Mouse (Mus musculus): Measurements from ENCODE around the gene Nt5e.
"Not testable (repeated sequence)": the region's sequence is repeated elsewhere in the genome, so short reads cannot be mapped to it uniquely, and the experiment has no call there.

The Nt5e gene

GRCm38 (mm10) chr9:88326930-88327901, at the start of gene Nt5e:
Nt5e (plus strand) TSS chr9:88327197.
- DNase-seq = peak; percentile 11 to 27

- DNase-seq = no peak
Measured at GRCm38 (mm10) chr9:88277588-88277987, 49.4 kb upstream of the Nt5e start.

- DNase-seq = no peak
Measured at GRCm38 (mm10) chr9:88279728-88280127, 47.3 kb upstream of the Nt5e start.

GRCm38 (mm10) chr9:88289568-88290168, 37.3 kb upstream of the Nt5e start:
- DNase-seq = no peak

GRCm38 (mm10) chr9:88292836-88293370, 34.1 kb upstream of the Nt5e start:
- DNase-seq = no peak

GRCm38 (mm10) chr9:88295798-88296197, 31.2 kb upstream of the Nt5e start:
- no peak for DNase-seq

GRCm38 (mm10) chr9:88296321-88296720, 30.7 kb upstream of the Nt5e start:
- DNase-seq = no peak

GRCm38 (mm10) chr9:88297244-88297643, 29.8 kb upstream of the Nt5e start:
- not testable (repeated sequence) for DNase-seq

GRCm38 (mm10) chr9:88297871-88298658, 28.9 kb upstream of the Nt5e start:
- DNase-seq = no peak

GRCm38 (mm10) chr9:88307019-88307618, 19.9 kb upstream of the Nt5e start:
- no peak for DNase-seq

GRCm38 (mm10) chr9:88309127-88309526, 17.9 kb upstream of the Nt5e start:
- no peak for DNase-seq

- no peak for DNase-seq
Measured at GRCm38 (mm10) chr9:88319226-88319625, 7.8 kb upstream of the Nt5e start.

- no peak for DNase-seq
Measured at GRCm38 (mm10) chr9:88324616-88325015, 2.4 kb upstream of the Nt5e start.

GRCm38 (mm10) chr9:88328666-88329065, 1.7 kb downstream of the Nt5e start:
- no peak for DNase-seq

GRCm38 (mm10) chr9:88329166-88329748, 2.3 kb downstream of the Nt5e start:
- DNase-seq = no peak

- no peak for DNase-seq
Measured at GRCm38 (mm10) chr9:88330316-88330715, 3.3 kb downstream of the Nt5e start.

GRCm38 (mm10) chr9:88332447-88332846, 5.5 kb downstream of the Nt5e start:
- no peak for DNase-seq

- no peak for DNase-seq
Measured at GRCm38 (mm10) chr9:88335839-88336238, 8.8 kb downstream of the Nt5e start.

GRCm38 (mm10) chr9:88340819-88341218, 13.8 kb downstream of the Nt5e start:
- no peak for DNase-seq

GRCm38 (mm10) chr9:88342241-88342640, 15.2 kb downstream of the Nt5e start:
- no peak for DNase-seq

- DNase-seq = no peak
Measured at GRCm38 (mm10) chr9:88342701-88343100, 15.7 kb downstream of the Nt5e start.

GRCm38 (mm10) chr9:88344424-88344823, 17.4 kb downstream of the Nt5e start:
- DNase-seq = no peak
